ENCODE assay signal across 12 mouse cellular contexts in genomic region chrX:11267791-11268190, GRCm38 (mm10). TPM values are rescaled to one million over a fixed set of nuclear protein-coding genes. Genes with fewer than 3 reads are reported as not detected.
DNase-seq lines count a peak whose midpoint lies in the region; ATAC-seq and TF ChIP-seq lines count a peak whose summit lies in the region.
"Had no signal": no experiment of that assay in that cellular context is flagged by ENCODE, and none has a peak within 500 bp of the region (broad histone marks: within the 10 kb centered on the region; RNA-seq: fewer than 3 reads in every experiment).

No protein-coding gene starts in this region.

- TF ChIP-seq CTCF in intestine, postnatal 0 days (IDR thresholded peaks at IDR 0.05; ENCODE audit: low read depth) = no peak
- no peak for TF ChIP-seq CTCF in forebrain, postnatal 0 days (IDR thresholded peaks at IDR 0.05; ENCODE audit: low read depth)

- no peak overlapping the region for H3K4me3 ChIP-seq in intestine, embryonic 15.5 days (replicated peaks)
- no peak overlapping the region for H3K4me3 ChIP-seq in intestine, postnatal 0 days (ENCODE audit: low read depth, low read length)
- H3K4me3 ChIP-seq in forebrain, postnatal 0 days (ENCODE audit: low read depth, low read length) = no peak overlapping the region
- H3K4me3 ChIP-seq: forebrain, embryonic 12.5 days; heart, embryonic 15.5 days had no signal

- DNase-seq in MN1 (ENCODE audit: low spot score) = peak; percentile 7
- peak; percentile 25 for DNase-seq in gastrocnemius, postnatal 25 days
- peak; percentile 66 for DNase-seq in kidney, postnatal 10 days
- DNase-seq in forebrain, postnatal 0 days = no peak
- DNase-seq in layer of hippocampus, postnatal 10 days (ENCODE audit: low spot score in 2 of 2) = no peak
- DNase-seq in spleen, postnatal 14 days (ENCODE audit: low spot score in 2 of 2) = no peak
- DNase-seq: liver had no signal

- no peaks in the 10 kb centered on the region for H3K36me3 ChIP-seq in intestine, embryonic 15.5 days
- no peaks in the 10 kb centered on the region for H3K36me3 ChIP-seq in intestine, postnatal 0 days (ENCODE audit: control insufficient read depth, insufficient read depth)
- no peaks in the 10 kb centered on the region for H3K36me3 ChIP-seq in forebrain, postnatal 0 days (ENCODE audit: insufficient read depth)
- H3K36me3 ChIP-seq: forebrain, embryonic 12.5 days; heart, embryonic 15.5 days had no signal

- no peak overlapping the region for H3K9ac ChIP-seq in intestine, embryonic 15.5 days
- no peak overlapping the region for H3K9ac ChIP-seq in intestine, postnatal 0 days (ENCODE audit: low read depth, low read length)
- H3K9ac ChIP-seq in forebrain, postnatal 0 days = no peak overlapping the region
- H3K9ac ChIP-seq: forebrain, embryonic 12.5 days; heart, embryonic 15.5 days had no signal

- H3K27ac ChIP-seq in intestine, embryonic 15.5 days = 0 out of 2 replicates have a peak overlapping the region, but pooled peaks have one; percentile 17
- H3K27ac ChIP-seq in intestine, postnatal 0 days (ENCODE audit: low read depth, low read length) = no peak overlapping the region
- H3K27ac ChIP-seq in forebrain, postnatal 0 days (ENCODE audit: low read depth, low read length) = no peak overlapping the region
- H3K27ac ChIP-seq: forebrain, embryonic 12.5 days; heart, embryonic 15.5 days had no signal

- no peaks in the 10 kb centered on the region for H3K9me3 ChIP-seq in intestine, embryonic 15.5 days
- H3K9me3 ChIP-seq in intestine, postnatal 0 days (ENCODE audit: control insufficient read depth) = no peaks in the 10 kb centered on the region
- H3K9me3 ChIP-seq in forebrain, postnatal 0 days (ENCODE audit: low read length) = no peaks in the 10 kb centered on the region
- H3K9me3 ChIP-seq: forebrain, embryonic 12.5 days; heart, embryonic 15.5 days had no signal

- H3K27me3 ChIP-seq in intestine, embryonic 15.5 days (replicated peaks) = no peaks in the 10 kb centered on the region
- no peaks in the 10 kb centered on the region for H3K27me3 ChIP-seq in intestine, postnatal 0 days (replicated peaks; ENCODE audit: control insufficient read depth, insufficient read depth, low read length)
- no peaks in the 10 kb centered on the region for H3K27me3 ChIP-seq in forebrain, postnatal 0 days (ENCODE audit: insufficient read depth, low read length)

- 45% methylated on average over 7 of the region's 7 CpGs for WGBS in intestine, embryonic 15.5 days
- WGBS in intestine, postnatal 0 days = 65% methylated on average over 7 of the region's 7 CpGs
- WGBS in forebrain, postnatal 0 days = 66% methylated on average over 7 of the region's 7 CpGs

- peak; percentile 41; the same call in 1 of the 2 replicates for ATAC-seq in intestine, embryonic 15.5 days
- no peak for ATAC-seq in intestine, postnatal 0 days
- no peak for ATAC-seq in forebrain, postnatal 0 days
- ATAC-seq: Patski had no signal

- no peak overlapping the region for H3K4me2 ChIP-seq in intestine, embryonic 15.5 days (replicated peaks)
- no peak overlapping the region for H3K4me2 ChIP-seq in intestine, postnatal 0 days (replicated peaks; ENCODE audit: low read depth)
- no peak overlapping the region for H3K4me2 ChIP-seq in forebrain, postnatal 0 days (ENCODE audit: low read depth)
- H3K4me2 ChIP-seq: forebrain, embryonic 12.5 days; heart, embryonic 15.5 days had no signal

- no peaks in the 10 kb centered on the region for H3K4me1 ChIP-seq in intestine, embryonic 15.5 days (replicated peaks)
- H3K4me1 ChIP-seq in intestine, postnatal 0 days (replicated peaks; ENCODE audit: control insufficient read depth, insufficient read depth, low read length) = no peaks in the 10 kb centered on the region
- no peaks in the 10 kb centered on the region for H3K4me1 ChIP-seq in forebrain, postnatal 0 days (ENCODE audit: insufficient read depth)
- H3K4me1 ChIP-seq: forebrain, embryonic 12.5 days; heart, embryonic 15.5 days had no signal

RNA-seq across cellular contexts. Expression of gene H2al1a, which starts 31.3 kb away (rescaled TPM):
- polyA plus RNA-seq in intestine, embryonic 15.5 days (2015; fragmentation: Nextera tagmentation; extraction: Ambion mirVana) = not detected in 2 replicates
- not detected in 2 replicates for polyA plus RNA-seq in intestine, postnatal 0 days (2015; fragmentation: Nextera tagmentation; extraction: Ambion mirVana)
- not detected for total RNA-seq in gastrocnemius, postnatal 25 days (2021)
- not detected in 2 replicates for total RNA-seq in forebrain, postnatal 0 days (2014; rRNA removed)
- not detected in 2 replicates for polyA plus RNA-seq in forebrain, postnatal 0 days (2015; fragmentation: Nextera tagmentation; extraction: Ambion mirVana)
- not detected for total RNA-seq in layer of hippocampus, postnatal 10 days (2021)
- polyA plus RNA-seq: forebrain, embryonic 12.5 days; heart, embryonic 15.5 days; Patski had no signal

RNA-seq across cellular contexts. Expression of gene H2al1b, which starts 34.4 kb away (rescaled TPM):
- polyA plus RNA-seq in intestine, embryonic 15.5 days (2015; fragmentation: Nextera tagmentation; extraction: Ambion mirVana) = not detected in 2 replicates
- polyA plus RNA-seq in intestine, postnatal 0 days (2015; fragmentation: Nextera tagmentation; extraction: Ambion mirVana) = not detected in 2 replicates
- total RNA-seq in gastrocnemius, postnatal 25 days (2021) = not detected
- not detected in 2 replicates for total RNA-seq in forebrain, postnatal 0 days (2014; rRNA removed)
- not detected in 2 replicates for polyA plus RNA-seq in forebrain, postnatal 0 days (2015; fragmentation: Nextera tagmentation; extraction: Ambion mirVana)
- not detected for total RNA-seq in layer of hippocampus, postnatal 10 days (2021)
- polyA plus RNA-seq: forebrain, embryonic 12.5 days; heart, embryonic 15.5 days; Patski had no signal

RNA-seq across cellular contexts. Expression of gene H2al1c, which starts 37.7 kb away (rescaled TPM):
- polyA plus RNA-seq in intestine, embryonic 15.5 days (2015; fragmentation: Nextera tagmentation; extraction: Ambion mirVana) = not detected in 2 replicates
- polyA plus RNA-seq in intestine, postnatal 0 days (2015; fragmentation: Nextera tagmentation; extraction: Ambion mirVana) = not detected in 2 replicates
- not detected for total RNA-seq in gastrocnemius, postnatal 25 days (2021)
- not detected in 2 replicates for total RNA-seq in forebrain, postnatal 0 days (2014; rRNA removed)
- polyA plus RNA-seq in forebrain, postnatal 0 days (2015; fragmentation: Nextera tagmentation; extraction: Ambion mirVana) = not detected in 2 replicates
- not detected for total RNA-seq in layer of hippocampus, postnatal 10 days (2021)
- polyA plus RNA-seq: forebrain, embryonic 12.5 days; heart, embryonic 15.5 days; Patski had no signal

RNA-seq across cellular contexts. Expression of gene H2al1d, which starts 40.8 kb away (rescaled TPM):
- not detected in 2 replicates for polyA plus RNA-seq in intestine, embryonic 15.5 days (2015; fragmentation: Nextera tagmentation; extraction: Ambion mirVana)
- not detected in 2 replicates for polyA plus RNA-seq in intestine, postnatal 0 days (2015; fragmentation: Nextera tagmentation; extraction: Ambion mirVana)
- not detected for total RNA-seq in gastrocnemius, postnatal 25 days (2021)
- total RNA-seq in forebrain, postnatal 0 days (2014; rRNA removed) = not detected in 2 replicates
- polyA plus RNA-seq in forebrain, postnatal 0 days (2015; fragmentation: Nextera tagmentation; extraction: Ambion mirVana) = not detected in 2 replicates
- not detected for total RNA-seq in layer of hippocampus, postnatal 10 days (2021)
- polyA plus RNA-seq: forebrain, embryonic 12.5 days; heart, embryonic 15.5 days; Patski had no signal

RNA-seq across cellular contexts. Expression of gene H2al1e, which starts 43.9 kb away (rescaled TPM):
- polyA plus RNA-seq in intestine, embryonic 15.5 days (2015; fragmentation: Nextera tagmentation; extraction: Ambion mirVana) = not detected in 2 replicates
- not detected in 2 replicates for polyA plus RNA-seq in intestine, postnatal 0 days (2015; fragmentation: Nextera tagmentation; extraction: Ambion mirVana)
- not detected for total RNA-seq in gastrocnemius, postnatal 25 days (2021)
- total RNA-seq in forebrain, postnatal 0 days (2014; rRNA removed) = not detected in 2 replicates
- not detected in 2 replicates for polyA plus RNA-seq in forebrain, postnatal 0 days (2015; fragmentation: Nextera tagmentation; extraction: Ambion mirVana)
- total RNA-seq in layer of hippocampus, postnatal 10 days (2021) = not detected
- polyA plus RNA-seq: forebrain, embryonic 12.5 days; heart, embryonic 15.5 days; Patski had no signal

Comparison
In these comparisons a context has a peak if more than half of its experiments do, and no peak if none do; other contexts are left out.
1. DNase-seq: peak in MN1 (single experiment), gastrocnemius, postnatal 25 days (single experiment) and kidney, postnatal 10 days (single experiment); none in forebrain, postnatal 0 days (single experiment), layer of hippocampus, postnatal 10 days (0 of 2) and spleen, postnatal 14 days (0 of 2).